Mouse (Mus musculus): ENCODE measurements around the gene Lrmda. TPM values are rescaled to one million over a fixed set of nuclear protein-coding genes. Genes with fewer than 3 reads are reported as not detected.
A peak's percentile ranks its signal among the peaks of the same experiment; 100 is the strongest.
"Not testable (repeated sequence)": the region's sequence is repeated elsewhere in the genome, so short reads cannot be mapped to it uniquely, and the experiment has no call there.

Gene Lrmda
- total RNA-seq, 1 experiment from 2014 or later: 23.9 TPM

DNA sequence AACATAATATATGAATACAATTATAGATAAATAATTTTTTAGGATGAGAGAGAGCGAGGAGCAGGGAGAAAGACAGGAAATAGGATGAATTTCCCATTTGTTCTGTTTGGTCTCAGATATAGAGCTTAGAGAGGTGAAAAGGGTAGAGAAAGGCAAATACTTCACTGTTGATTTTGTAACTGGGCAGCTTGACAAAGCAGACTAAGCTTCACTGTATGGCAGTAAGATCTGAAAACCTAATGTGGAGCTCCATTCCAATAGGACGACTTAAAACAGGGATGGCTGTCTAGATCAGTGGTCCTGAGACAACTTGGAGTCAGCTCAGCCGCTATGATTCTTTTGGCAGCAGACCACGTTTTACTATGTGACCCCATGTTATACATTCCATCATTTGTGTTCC lies 566.8 kb downstream of the Lrmda start:
- ATAC-seq (replicated peaks in 1 of 2; ENCODE audit: insufficient read depth in 1 of 2, low FRiP score in 2 of 2, low TSS enrichment in 1 of 2, low read depth in 1 of 2, poor library complexity in 2 of 2, severe bottlenecking in 2 of 2): no peak

DNA sequence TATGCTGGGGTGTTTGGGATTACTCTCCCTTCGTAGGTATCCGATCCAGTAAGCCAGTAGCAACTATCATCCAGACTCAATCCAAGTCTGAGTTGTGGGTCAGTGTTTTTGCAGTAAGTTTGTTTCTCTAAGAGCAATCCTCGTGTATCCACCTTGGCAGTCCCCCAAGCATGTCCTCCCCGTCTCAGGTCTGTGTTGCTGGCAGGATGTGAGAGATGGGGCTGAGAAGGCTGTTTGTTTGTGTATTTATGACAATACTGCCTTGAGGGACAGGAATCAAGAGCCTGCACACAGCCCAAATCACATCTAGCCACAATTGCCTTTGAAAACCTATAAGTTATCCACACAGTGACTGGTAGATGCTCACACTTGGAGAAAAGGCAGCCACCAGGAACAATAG lies 567.3 kb downstream of the Lrmda start:
- ATAC-seq (replicated peaks in 1 of 2; ENCODE audit: insufficient read depth in 1 of 2, low FRiP score in 2 of 2, low TSS enrichment in 1 of 2, low read depth in 1 of 2, poor library complexity in 2 of 2, severe bottlenecking in 2 of 2): no peak

DNA sequence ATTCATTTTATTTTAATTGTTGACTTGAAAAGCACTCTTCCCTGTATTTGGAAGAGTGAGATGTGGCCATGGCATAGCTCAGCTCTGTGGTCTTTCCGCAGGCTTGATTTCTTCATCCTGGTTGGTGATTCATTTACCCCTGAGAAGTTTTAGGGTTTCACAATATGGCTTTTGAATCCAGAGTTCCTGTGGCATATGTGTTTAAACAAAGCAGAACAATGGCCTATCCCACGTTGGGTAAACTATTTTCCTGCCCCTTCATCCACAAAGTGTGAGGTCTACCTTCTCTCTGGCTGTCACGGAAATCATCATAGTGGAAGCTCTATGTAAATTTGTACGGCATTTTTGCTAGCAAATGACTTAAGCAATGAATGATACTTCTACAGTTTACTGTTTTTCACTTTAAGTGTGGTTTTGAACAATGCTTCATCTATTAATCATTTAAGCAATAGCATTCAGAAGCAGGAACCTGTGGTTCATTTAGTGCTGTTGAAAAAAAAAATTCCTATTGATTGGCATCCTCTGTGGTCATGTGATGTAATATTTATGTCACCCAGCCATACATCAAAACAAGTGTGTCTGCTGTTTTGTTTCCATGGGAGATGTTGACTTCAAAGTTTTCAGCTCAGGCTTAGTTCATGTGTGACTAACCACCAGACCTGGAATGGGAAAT lies 567.9 kb downstream of the Lrmda start:
- peak; percentile 27 to 56; a peak in 3 of 4 replicates for ATAC-seq (replicated peaks in 1 of 2; ENCODE audit: insufficient read depth in 1 of 2, low FRiP score in 2 of 2, low TSS enrichment in 1 of 2, low read depth in 1 of 2, poor library complexity in 2 of 2, severe bottlenecking in 2 of 2)

DNA sequence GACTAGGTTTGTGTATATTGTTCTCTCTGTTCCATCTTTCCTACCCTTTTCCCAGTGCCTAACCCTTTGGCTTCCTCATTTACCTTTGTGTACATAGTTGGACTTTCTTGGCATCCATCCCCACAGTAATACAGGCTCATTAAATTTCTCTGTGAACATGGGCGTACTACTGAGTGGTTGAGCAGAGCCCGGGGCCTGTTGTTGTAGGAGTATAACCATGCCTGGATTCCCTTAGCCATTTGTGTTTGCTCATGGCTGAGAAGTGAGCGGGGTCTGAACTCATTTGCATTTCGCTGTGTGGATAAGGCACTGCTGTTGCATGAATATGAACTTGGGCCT lies 568.4 kb downstream of the Lrmda start:
- no peak for ATAC-seq (replicated peaks in 1 of 2; ENCODE audit: insufficient read depth in 1 of 2, low FRiP score in 2 of 2, low TSS enrichment in 1 of 2, low read depth in 1 of 2, poor library complexity in 2 of 2, severe bottlenecking in 2 of 2)

DNA sequence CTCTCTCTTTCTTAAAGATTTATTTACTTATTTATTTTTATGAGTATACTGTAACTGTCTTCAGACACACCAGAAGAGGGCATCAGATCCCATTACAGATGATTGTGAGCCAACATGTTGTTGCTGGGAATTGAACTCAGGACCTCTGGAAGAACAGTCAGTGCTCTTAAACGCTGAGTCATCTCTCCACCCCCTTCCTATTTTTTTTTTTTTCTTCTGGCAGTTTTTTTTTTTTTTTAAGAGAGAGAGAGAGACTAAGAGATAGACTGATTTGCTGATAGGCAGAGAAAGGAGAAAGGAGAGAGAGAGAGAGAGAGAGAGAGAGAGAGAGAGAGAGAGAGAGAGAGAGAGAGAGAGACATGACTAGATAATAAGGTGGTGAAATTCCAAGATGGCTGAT lies 568.9 kb downstream of the Lrmda start:
- ATAC-seq (replicated peaks in 1 of 2; ENCODE audit: insufficient read depth in 1 of 2, low FRiP score in 2 of 2, low TSS enrichment in 1 of 2, low read depth in 1 of 2, poor library complexity in 2 of 2, severe bottlenecking in 2 of 2): not testable (repeated sequence)

DNA sequence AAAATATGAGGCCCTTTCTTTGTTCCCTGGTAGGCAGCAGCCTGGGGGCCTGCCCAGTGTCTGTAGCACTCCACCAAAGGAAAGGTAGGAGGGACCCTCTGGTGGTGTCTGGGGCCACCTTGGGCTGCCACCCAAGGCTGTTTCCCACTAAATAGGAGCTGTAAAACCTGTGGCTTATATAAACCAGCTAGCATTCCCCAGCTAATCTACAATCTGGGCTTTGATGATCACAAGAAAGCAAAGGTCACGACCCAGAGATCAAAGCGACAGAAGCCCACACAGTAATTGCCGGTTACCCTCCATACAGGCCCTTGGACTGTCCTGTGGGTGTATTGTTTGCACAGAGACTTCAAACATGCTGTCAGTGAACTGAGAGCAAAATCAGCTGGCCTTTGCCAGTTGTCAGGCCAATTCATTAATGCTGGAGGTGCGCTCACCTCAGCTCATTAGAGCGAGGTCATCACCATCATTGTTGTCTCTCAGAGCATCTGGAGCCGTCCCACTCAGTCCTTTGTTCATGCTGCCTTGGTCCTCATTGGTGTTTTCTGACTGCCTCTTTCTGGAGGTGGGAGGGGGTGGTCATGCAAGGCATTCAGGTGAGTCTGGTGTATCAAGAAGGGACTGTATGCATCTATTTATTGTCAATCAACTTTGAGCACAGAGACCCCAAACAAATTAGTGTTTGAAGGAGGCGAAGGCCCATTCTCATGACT lies 570.1 kb downstream of the Lrmda start:
- ATAC-seq (replicated peaks in 1 of 2; ENCODE audit: insufficient read depth in 1 of 2, low FRiP score in 2 of 2, low TSS enrichment in 1 of 2, low read depth in 1 of 2, poor library complexity in 2 of 2, severe bottlenecking in 2 of 2): no peak

DNA sequence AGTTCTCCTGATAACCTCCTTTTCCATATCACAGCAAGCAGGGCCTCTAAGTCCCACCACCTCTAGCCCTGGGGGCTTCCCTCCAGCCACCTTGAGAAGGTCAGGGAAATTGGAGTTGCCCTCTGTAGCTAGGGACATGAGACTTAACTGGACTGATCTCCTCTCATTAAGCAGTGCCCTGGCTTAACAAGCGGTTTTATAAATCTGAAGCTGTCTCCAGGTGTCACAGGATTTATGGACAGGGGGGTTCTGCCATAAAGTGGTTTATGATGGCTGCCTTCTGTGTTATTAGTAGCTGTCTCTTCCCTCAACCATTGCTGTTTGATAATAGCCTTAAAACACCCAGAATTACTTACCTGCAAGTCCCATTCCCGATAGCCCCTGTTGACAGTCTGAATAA lies 571.7 kb downstream of the Lrmda start:
- ATAC-seq (replicated peaks in 1 of 2; ENCODE audit: insufficient read depth in 1 of 2, low FRiP score in 2 of 2, low TSS enrichment in 1 of 2, low read depth in 1 of 2, poor library complexity in 2 of 2, severe bottlenecking in 2 of 2): no peak

DNA sequence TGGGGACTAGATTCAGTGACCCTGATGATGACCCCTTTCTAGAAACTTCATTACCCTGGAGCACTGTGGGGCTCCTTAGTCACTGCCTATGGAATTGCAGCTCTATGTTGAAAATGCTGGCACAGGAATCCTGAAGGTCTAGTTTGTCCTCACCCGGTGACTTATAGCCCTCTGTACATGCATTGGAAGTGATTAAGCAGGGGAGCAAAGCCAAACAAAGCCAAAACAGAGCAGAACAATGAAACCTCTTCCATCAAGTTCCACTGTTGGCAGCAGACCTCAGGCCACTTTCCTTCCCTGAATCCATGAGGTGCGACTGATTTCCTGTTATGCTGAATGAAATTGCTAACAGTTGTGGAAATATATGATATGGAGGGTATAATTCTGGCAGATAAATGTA lies 578.0 kb downstream of the Lrmda start:
- no peak for ATAC-seq (replicated peaks in 1 of 2; ENCODE audit: insufficient read depth in 1 of 2, low FRiP score in 2 of 2, low TSS enrichment in 1 of 2, low read depth in 1 of 2, poor library complexity in 2 of 2, severe bottlenecking in 2 of 2)

DNA sequence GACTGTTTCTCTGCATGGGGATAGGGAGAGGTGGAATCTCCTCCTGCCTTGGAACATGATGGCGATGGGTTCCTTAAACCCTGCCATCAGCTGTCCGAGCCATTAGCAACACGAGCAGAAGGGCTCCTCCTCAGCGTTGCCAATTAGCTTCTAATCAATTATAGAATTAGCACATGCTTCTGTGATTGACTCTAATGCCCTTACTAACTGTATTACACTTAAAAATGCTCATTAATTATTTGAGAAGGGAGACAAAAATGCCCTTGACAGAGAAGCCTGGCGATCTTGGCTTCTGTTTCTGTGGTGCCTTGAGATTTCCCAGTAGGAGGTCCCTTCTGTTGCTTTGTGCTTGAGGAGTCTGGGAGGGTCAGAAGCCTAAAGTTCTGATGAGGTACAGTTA lies 579.1 kb downstream of the Lrmda start:
- no peak for ATAC-seq (replicated peaks in 1 of 2; ENCODE audit: insufficient read depth in 1 of 2, low FRiP score in 2 of 2, low TSS enrichment in 1 of 2, low read depth in 1 of 2, poor library complexity in 2 of 2, severe bottlenecking in 2 of 2)

DNA sequence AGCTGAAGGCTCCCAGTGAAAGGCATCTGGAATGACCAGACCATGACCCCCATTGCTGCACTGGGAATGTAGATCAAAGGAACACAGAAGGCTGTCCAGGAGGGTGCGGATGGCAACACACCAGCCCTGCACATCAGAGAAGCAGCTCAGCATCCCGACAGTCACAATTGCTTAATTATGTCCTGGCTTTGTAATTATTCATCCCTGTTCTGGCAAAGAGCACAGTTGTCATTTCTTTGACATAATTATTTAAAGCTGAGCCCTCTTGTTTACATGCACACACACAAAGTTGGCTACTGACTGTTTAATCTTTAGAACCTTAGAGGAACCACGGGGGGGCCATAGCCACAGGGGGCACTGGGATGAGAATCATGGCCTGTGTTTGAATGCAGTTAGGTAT lies 580.7 kb downstream of the Lrmda start:
- ATAC-seq (replicated peaks in 1 of 2; ENCODE audit: insufficient read depth in 1 of 2, low FRiP score in 2 of 2, low TSS enrichment in 1 of 2, low read depth in 1 of 2, poor library complexity in 2 of 2, severe bottlenecking in 2 of 2): no peak

DNA sequence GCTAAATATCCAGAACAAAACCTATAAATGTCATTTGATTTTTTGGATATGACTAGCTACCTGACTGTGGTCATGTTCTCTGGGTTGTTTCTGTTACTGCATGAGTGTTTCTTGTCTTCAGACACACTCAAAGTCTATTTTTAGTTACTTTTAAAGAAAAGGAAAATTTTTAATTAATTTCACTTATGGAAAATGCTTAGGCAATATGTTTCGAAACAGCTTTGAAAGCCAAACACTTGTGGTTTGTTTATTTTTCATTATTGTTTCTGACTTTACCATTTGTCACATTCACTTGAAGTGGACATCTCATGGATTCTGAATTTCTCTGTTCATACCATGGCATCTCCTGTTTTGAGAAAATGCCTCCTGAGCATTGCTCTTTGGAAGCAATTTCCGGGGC lies 582.8 kb downstream of the Lrmda start:
- ATAC-seq (replicated peaks in 1 of 2; ENCODE audit: insufficient read depth in 1 of 2, low FRiP score in 2 of 2, low TSS enrichment in 1 of 2, low read depth in 1 of 2, poor library complexity in 2 of 2, severe bottlenecking in 2 of 2): no peak

DNA sequence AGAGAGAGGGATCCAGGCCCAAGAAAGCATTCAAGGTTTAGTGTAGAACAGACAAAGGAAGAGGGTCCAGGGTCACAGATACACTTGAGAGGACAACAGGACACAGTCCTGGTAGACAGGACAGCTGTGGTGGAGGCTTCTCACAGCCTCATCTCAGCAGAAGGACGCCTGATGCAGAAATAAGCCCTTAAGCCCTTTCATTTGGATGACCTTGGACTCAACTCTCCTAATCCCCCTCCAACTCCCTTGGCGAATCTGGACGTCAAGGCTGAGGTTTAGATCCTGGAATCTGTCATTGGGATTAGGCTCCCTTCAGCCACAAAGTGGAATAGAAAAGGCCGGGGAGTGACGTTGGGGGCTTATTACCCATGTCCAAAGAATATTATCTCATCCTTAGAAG lies 589.1 kb downstream of the Lrmda start:
- no peak for ATAC-seq (replicated peaks in 1 of 2; ENCODE audit: insufficient read depth in 1 of 2, low FRiP score in 2 of 2, low TSS enrichment in 1 of 2, low read depth in 1 of 2, poor library complexity in 2 of 2, severe bottlenecking in 2 of 2)

DNA sequence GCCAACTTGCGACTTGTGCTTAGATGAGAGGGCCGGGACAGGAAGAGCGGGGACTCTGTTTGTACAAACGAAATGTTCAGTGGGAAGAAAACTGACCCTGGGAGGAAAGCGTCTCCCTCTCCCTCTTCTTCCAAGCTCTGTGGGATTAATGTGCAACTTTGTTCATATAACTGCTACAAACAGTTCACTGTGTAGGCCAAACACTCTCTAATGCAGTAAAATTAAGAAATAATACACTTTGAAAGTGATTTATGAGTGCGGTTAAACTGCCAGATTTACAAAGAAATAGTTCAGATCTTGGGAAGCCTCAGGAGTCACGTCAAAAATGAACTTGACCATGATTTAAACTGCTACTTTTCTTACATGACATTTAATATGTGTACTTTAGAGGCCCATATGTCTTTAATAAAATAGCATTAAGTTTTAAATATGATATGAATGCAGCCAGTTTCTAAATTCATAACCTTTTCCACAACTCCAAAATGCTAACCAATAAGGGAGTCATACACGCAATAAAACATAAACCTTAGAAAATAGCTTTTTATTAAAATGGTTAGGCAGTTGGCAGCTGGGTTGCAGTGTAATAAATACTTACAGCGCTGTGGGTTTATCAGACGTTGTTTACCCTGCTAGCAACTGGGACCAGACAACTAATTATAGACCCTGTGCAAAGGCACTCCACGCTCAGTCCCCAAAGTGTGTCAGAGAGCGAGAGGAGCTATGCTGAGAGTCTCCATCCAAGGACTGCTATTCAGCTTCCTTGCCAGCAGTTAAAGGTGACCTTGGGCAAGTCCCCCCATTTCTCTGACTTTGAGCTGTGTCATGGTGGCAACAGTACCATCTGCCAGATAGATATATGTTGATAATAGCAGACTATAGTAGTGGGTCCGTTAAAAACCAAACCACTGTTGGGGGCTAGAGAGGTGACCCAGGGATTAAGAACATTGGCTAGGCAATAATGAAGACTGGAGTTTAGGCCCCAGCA lies 590.0 kb downstream of the Lrmda start:
- no peak for ATAC-seq (replicated peaks in 1 of 2; ENCODE audit: insufficient read depth in 1 of 2, low FRiP score in 2 of 2, low TSS enrichment in 1 of 2, low read depth in 1 of 2, poor library complexity in 2 of 2, severe bottlenecking in 2 of 2)

DNA sequence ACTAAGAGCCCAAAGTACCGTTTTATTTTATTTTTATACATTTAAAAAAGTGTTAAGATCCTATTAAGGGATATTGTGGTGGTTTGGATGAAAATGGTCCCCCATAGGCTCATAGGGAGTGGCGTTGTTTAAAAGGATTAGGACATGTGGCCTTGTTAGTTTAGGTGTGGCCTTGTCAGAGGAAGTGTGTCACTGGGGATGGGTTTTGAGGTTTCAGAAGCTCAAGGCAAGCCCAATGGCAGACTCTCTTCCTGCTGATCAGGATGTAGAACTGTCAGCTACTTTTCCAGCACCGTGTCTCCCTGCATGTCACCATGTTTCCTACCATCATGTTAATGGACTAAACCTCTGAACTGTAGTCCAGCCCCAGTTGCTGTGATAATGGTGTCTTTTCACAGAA lies 591.5 kb downstream of the Lrmda start:
- ATAC-seq (replicated peaks in 1 of 2; ENCODE audit: insufficient read depth in 1 of 2, low FRiP score in 2 of 2, low TSS enrichment in 1 of 2, low read depth in 1 of 2, poor library complexity in 2 of 2, severe bottlenecking in 2 of 2): no peak

DNA sequence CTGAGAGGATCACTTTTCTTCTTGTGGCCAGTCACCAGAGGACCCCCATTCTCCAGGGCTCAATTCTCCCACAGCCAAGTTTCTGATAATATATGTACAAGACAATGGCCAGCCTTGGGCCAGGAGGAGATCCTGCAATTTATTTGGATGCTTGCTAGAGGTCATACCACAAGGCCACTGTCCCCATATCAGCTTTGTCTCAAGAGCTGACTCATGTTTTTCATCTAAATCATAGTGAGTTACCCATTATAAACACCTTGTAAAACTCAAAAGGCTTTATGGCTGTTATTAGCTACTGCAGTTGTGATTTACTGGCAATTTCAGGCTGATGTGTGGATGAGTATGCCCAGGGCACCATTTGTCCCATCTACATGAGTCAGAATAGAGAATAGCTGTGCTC lies 600.7 kb downstream of the Lrmda start:
- ATAC-seq (replicated peaks in 1 of 2; ENCODE audit: insufficient read depth in 1 of 2, low FRiP score in 2 of 2, low TSS enrichment in 1 of 2, low read depth in 1 of 2, poor library complexity in 2 of 2, severe bottlenecking in 2 of 2): no peak

DNA sequence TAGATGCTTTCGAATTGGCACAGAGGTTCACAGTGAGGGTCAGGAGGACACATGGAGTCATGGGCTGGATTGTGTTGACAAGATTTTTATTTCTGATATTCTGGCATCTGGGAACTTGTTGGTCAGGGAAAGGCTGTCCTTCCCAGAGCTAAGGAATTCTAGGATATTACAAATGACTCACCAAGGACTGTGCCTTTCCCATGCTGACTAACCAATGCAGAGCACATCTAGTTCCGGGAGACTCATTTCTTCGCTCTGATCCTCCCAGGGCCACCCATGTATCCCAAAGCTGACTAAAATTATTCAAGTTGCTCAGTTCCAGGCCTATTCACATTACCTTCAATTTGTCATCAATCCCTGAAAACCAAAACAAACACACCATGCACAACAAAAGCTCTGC lies 602.4 kb downstream of the Lrmda start:
- no peak for ATAC-seq (replicated peaks in 1 of 2; ENCODE audit: insufficient read depth in 1 of 2, low FRiP score in 2 of 2, low TSS enrichment in 1 of 2, low read depth in 1 of 2, poor library complexity in 2 of 2, severe bottlenecking in 2 of 2)

DNA sequence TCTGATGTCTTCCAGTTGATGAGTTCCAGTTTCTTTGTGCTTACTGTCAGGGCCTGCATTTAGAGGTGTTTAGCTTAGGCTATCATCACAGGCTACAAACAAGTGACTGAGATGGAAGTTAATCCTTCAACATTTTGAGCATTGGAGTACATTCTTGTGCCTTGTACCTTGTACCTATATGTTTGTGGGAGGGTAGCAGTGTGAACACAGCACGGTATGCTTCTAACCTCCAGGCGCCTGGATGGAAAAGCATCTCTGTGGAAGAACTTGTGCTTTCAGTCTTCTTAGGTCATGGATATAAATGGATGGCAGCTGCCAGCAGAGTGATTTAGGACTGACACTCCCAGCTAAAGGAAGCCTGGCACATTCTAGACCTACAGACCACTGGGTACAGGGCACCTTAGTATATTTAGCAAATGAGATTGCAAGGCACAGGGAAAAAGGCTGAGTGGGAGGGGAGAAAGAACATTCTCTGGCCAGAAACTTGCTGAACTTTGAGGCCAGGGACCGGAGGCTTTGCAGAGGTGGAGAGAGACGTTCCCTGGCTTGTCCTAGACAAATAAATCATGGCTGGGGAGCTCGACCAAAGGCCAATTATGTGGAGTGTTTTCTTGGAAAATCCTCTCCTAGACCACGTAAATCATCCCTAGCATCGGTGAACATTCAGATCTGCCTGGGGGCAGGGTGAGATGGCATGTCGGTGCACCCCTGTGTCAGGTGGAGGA lies 607.8 kb downstream of the Lrmda start:
- no peak for ATAC-seq (replicated peaks in 1 of 2; ENCODE audit: insufficient read depth in 1 of 2, low FRiP score in 2 of 2, low TSS enrichment in 1 of 2, low read depth in 1 of 2, poor library complexity in 2 of 2, severe bottlenecking in 2 of 2)
